ENCODE assay signal across 8 mouse cellular contexts in genomic region chr15:84191724-84192057, GRCm38 (mm10). TPM values are rescaled to one million over a fixed set of nuclear protein-coding genes. Genes with fewer than 3 reads are reported as not detected.
DNase-seq lines count a peak whose midpoint lies in the region; ATAC-seq lines count a peak whose summit lies in the region.

No protein-coding gene starts in this region.

- 3% methylated on average over 9 of the region's 9 CpGs for WGBS in lung, embryonic 16.5 days
- WGBS in forebrain, embryonic 10.5 days: 3% methylated on average over 9 of the region's 9 CpGs
- 1% methylated on average over 9 of the region's 9 CpGs for WGBS in limb, embryonic 10.5 days
- WGBS in neural tube, embryonic 15.5 days: 0% methylated on average over 9 of the region's 9 CpGs

- no peak for ATAC-seq in lung, embryonic 16.5 days (ENCODE audit: low read depth)
- no peak for ATAC-seq in neural tube, embryonic 15.5 days (ENCODE audit: low FRiP score)

- peaks cover 6% of the 10 kb centered on the region for H3K36me3 ChIP-seq in lung, embryonic 16.5 days (ENCODE audit: control insufficient read depth, insufficient read depth, low read length)
- H3K36me3 ChIP-seq in forebrain, embryonic 10.5 days (replicated peaks): peaks cover 20% of the 10 kb centered on the region
- peaks cover 18% of the 10 kb centered on the region for H3K36me3 ChIP-seq in limb, embryonic 10.5 days
- peaks cover 14% of the 10 kb centered on the region for H3K36me3 ChIP-seq in neural tube, embryonic 15.5 days

- peaks cover 6% of the 10 kb centered on the region; the same call in 1 of the 2 replicates for H3K4me1 ChIP-seq in lung, embryonic 16.5 days (replicated peaks; ENCODE audit: control insufficient read depth, insufficient read depth, low read length)
- H3K4me1 ChIP-seq in forebrain, embryonic 10.5 days: peaks cover 22% of the 10 kb centered on the region
- H3K4me1 ChIP-seq in limb, embryonic 10.5 days: peaks cover 15% of the 10 kb centered on the region
- peaks cover 23% of the 10 kb centered on the region for H3K4me1 ChIP-seq in neural tube, embryonic 15.5 days

- H3K9ac ChIP-seq in lung, embryonic 16.5 days (ENCODE audit: low read length): peak overlapping the region; percentile 92
- peak overlapping the region; percentile 90 for H3K9ac ChIP-seq in neural tube, embryonic 15.5 days (replicated peaks)

- no peaks in the 10 kb centered on the region for H3K9me3 ChIP-seq in lung, embryonic 16.5 days (ENCODE audit: control insufficient read depth, low read length)
- H3K9me3 ChIP-seq in forebrain, embryonic 10.5 days: no peaks in the 10 kb centered on the region
- H3K9me3 ChIP-seq in limb, embryonic 10.5 days (replicated peaks): no peaks in the 10 kb centered on the region
- H3K9me3 ChIP-seq in neural tube, embryonic 15.5 days (replicated peaks): no peaks in the 10 kb centered on the region

- no peaks in the 10 kb centered on the region for H3K27me3 ChIP-seq in lung, embryonic 16.5 days (ENCODE audit: control insufficient read depth, insufficient read depth, low read depth, low read length)
- H3K27me3 ChIP-seq in forebrain, embryonic 10.5 days (ENCODE audit: poor library complexity, severe bottlenecking): no peaks in the 10 kb centered on the region
- H3K27me3 ChIP-seq in limb, embryonic 10.5 days (ENCODE audit: low read depth, poor library complexity, severe bottlenecking): no peaks in the 10 kb centered on the region
- H3K27me3 ChIP-seq in neural tube, embryonic 15.5 days (replicated peaks): no peaks in the 10 kb centered on the region

- H3K4me2 ChIP-seq in lung, embryonic 16.5 days (ENCODE audit: low read depth, low read length): peak overlapping the region; percentile 80
- H3K4me2 ChIP-seq in neural tube, embryonic 15.5 days: peak overlapping the region; percentile 66

- H3K4me3 ChIP-seq in lung, embryonic 16.5 days (ENCODE audit: low read length): peak overlapping the region; percentile 90
- peak overlapping the region; percentile 81 for H3K4me3 ChIP-seq in forebrain, embryonic 10.5 days
- H3K4me3 ChIP-seq in limb, embryonic 10.5 days: peak overlapping the region; percentile 96
- peak overlapping the region; percentile 97 for H3K4me3 ChIP-seq in neural tube, embryonic 15.5 days (replicated peaks)

- H3K27ac ChIP-seq in lung, embryonic 16.5 days (ENCODE audit: low read length): peak overlapping the region; percentile 73
- H3K27ac ChIP-seq in forebrain, embryonic 10.5 days: peak overlapping the region; percentile 93
- peak overlapping the region; percentile 93 for H3K27ac ChIP-seq in limb, embryonic 10.5 days
- H3K27ac ChIP-seq in neural tube, embryonic 15.5 days (replicated peaks): peak overlapping the region; percentile 92

- no peak for DNase-seq in lung, postnatal 36 days
- DNase-seq in forebrain, embryonic 10.5 days (ENCODE audit: extremely low spot score, low spot score): no peak
- no peak for DNase-seq in limb, embryonic 10.5 days (ENCODE audit: low spot score)
- DNase-seq in c-Kit-positive CD71-positive TER-119-positive erythroid progenitor cells, embryonic 14.5 days (ENCODE audit: low spot score): no peak
- no peak for DNase-seq in cerebellum, adult 11 months
- DNase-seq in right cerebral cortex, postnatal 25 days: no peak

RNA-seq across cellular contexts. Expression of gene Samm50, which starts 0.3 kb away (rescaled TPM):
- polyA plus RNA-seq in lung, embryonic 16.5 days (2015; fragmentation: Nextera tagmentation; extraction: Ambion mirVana): 98.8 and 105 TPM in 2 replicates
- polyA plus RNA-seq in forebrain, embryonic 10.5 days (2016; fragmentation: Nextera tagmentation; extraction: Ambion mirVana): 112 and 113 TPM in 2 replicates
- polyA plus RNA-seq in limb, embryonic 10.5 days (2016; fragmentation: Nextera tagmentation; extraction: Ambion mirVana): 117 and 118 TPM in 2 replicates
- 89.4 and 91.9 TPM in 2 replicates for polyA plus RNA-seq in neural tube, embryonic 15.5 days (2015; fragmentation: Nextera tagmentation; extraction: Ambion mirVana)

RNA-seq across cellular contexts. Expression of gene Pnpla3, which starts 24.1 kb away (rescaled TPM):
- 0.38 TPM in 1 of 2 replicates, not detected in the other for polyA plus RNA-seq in lung, embryonic 16.5 days (2015; fragmentation: Nextera tagmentation; extraction: Ambion mirVana)
- 1.5 and 1.8 TPM in 2 replicates for polyA plus RNA-seq in forebrain, embryonic 10.5 days (2016; fragmentation: Nextera tagmentation; extraction: Ambion mirVana)
- polyA plus RNA-seq in limb, embryonic 10.5 days (2016; fragmentation: Nextera tagmentation; extraction: Ambion mirVana): 0.10 and 0.19 TPM in 2 replicates
- 5.9 and 6.6 TPM in 2 replicates for polyA plus RNA-seq in neural tube, embryonic 15.5 days (2015; fragmentation: Nextera tagmentation; extraction: Ambion mirVana)

RNA-seq across cellular contexts. Expression of gene Parvb, which starts 40.2 kb away (rescaled TPM):
- polyA plus RNA-seq in lung, embryonic 16.5 days (2015; fragmentation: Nextera tagmentation; extraction: Ambion mirVana): 5.2 and 5.3 TPM in 2 replicates
- 3.3 and 4.4 TPM in 2 replicates for polyA plus RNA-seq in forebrain, embryonic 10.5 days (2016; fragmentation: Nextera tagmentation; extraction: Ambion mirVana)
- 9.0 and 11.0 TPM in 2 replicates for polyA plus RNA-seq in limb, embryonic 10.5 days (2016; fragmentation: Nextera tagmentation; extraction: Ambion mirVana)
- 4.8 and 7.2 TPM in 2 replicates for polyA plus RNA-seq in neural tube, embryonic 15.5 days (2015; fragmentation: Nextera tagmentation; extraction: Ambion mirVana)
